Mouse (Mus musculus) myocyte (in vitro differentiated cells): Measurements from ENCODE around the gene Sptbn1.

Experiments
- CEBPB ChIP-seq: IDR thresholded peaks from 2 replicates; pipeline ENCODE4 v1.6.1; 2011; ENCODE audit warnings: mild to moderate bottlenecking, moderate library complexity; ENCODE audit not compliant: poor library complexity, insufficient read depth, severe bottlenecking
- E2F4 ChIP-seq: IDR thresholded peaks from one replicate; pipeline ENCODE4 v1.6.1; 2011; ENCODE audit warnings: mild to moderate bottlenecking, control low read depth, moderate library complexity; ENCODE audit not compliant: insufficient read depth
- POLR2A ChIP-seq: IDR thresholded peaks from one replicate; pipeline ENCODE4 v1.6.1; 2011; ENCODE audit warnings: low read depth, mild to moderate bottlenecking, control low read depth, moderate library complexity; ENCODE audit not compliant: insufficient read length
- REST ChIP-seq: IDR thresholded peaks from one replicate; pipeline ENCODE4 v1.6.1; 2011; ENCODE audit warnings: mild to moderate bottlenecking, control low read depth, moderate library complexity; ENCODE audit not compliant: insufficient read depth, insufficient read length
- TCF3 ChIP-seq: IDR thresholded peaks from one replicate; pipeline ENCODE4 v1.6.1; 2011; ENCODE audit warnings: low read depth, control low read depth; ENCODE audit not compliant: insufficient read length

DNA sequence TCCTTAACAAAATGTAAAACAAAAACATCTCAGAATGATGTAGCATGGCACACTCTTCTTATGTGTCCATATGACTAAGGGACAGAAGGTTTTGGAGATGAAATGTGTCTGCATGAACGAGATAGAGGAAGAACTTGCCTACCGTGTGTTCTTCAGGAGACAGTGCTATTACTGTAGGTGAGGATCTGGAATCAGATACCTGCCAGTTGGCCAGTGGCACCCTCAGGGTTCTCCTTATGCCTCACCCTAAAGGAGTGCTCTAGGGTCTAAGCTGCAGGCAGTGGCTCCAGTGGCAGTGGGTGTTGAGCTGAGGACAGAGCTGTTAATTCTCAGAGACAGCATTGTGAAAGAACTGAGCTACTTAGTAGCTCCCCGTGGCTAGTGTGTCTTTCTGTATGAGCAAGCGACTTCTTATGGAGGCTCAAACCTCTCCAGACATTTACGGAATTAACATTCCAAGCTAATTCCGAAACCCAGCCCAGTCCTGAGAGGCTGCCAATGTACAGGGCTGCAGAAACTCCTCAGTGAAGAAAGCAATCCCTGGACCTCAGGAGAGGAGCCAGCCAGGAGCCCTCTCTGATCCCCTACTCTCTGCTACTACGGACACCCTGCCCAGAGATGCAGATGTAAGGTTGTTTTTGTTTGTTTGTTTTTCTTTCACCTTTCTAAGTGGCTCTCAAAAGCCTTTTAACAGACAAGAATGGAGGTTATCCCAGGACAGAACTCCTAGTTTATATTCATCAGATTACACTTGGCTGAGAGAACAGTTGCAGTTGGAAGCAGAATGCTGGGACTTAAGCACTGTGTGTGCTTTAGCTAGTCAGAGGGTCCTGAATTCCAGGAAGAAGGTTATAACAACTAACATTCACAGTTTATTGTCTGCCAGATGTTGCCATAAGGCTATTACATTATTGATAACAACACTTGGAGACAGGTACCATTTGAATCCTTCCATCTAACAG is 21.8 kb upstream of the Sptbn1 start:
- TF ChIP-seq CEBPB (no peak), E2F4 (no peak), POLR2A (no peak), TCF3 (no peak), REST (no peak)
